9 mouse cellular contexts compared by ENCODE assay signal in the genomic region with DNA sequence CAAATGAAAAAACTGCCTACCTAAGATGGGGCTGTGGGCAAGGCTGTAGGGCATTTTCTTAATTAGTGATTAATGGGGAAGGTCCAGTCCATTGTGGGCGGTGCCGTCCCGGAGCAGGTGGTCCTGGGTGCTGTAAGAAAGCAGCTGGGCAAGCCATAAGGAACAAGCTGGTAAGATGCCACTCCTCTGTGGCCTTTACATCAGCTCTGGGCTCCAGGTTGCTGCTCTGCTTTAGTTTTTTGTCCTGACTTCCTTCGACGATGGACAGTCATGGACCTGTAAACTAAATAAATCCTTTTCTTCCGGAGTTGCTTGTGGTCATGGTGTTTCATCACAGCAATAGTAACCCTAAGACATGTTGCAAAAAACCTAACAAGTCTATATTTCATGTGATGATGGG. TPM values are rescaled to one million over a fixed set of nuclear protein-coding genes. Genes with fewer than 3 reads are reported as not detected.
DNase-seq lines count a peak whose midpoint lies in the region; ATAC-seq lines count a peak whose summit lies in the region.
"Had no signal": no experiment of that assay in that cellular context is flagged by ENCODE, and none has a peak within 500 bp of the region (broad histone marks: within the 10 kb centered on the region; RNA-seq: fewer than 3 reads in every experiment).

No protein-coding gene starts in this region.

- no peaks in the 10 kb centered on the region for H3K36me3 ChIP-seq in liver, embryonic 11.5 days (ENCODE audit: control insufficient read depth, insufficient read depth, low read length)
- H3K36me3 ChIP-seq in forebrain, embryonic 12.5 days (replicated peaks) = no peaks in the 10 kb centered on the region
- H3K36me3 ChIP-seq in limb, embryonic 11.5 days (ENCODE audit: control insufficient read depth, insufficient read depth, low read length) = no peaks in the 10 kb centered on the region
- no peaks in the 10 kb centered on the region for H3K36me3 ChIP-seq in splenic B cell, adult 2 months (ENCODE audit: control insufficient read depth, insufficient read depth, low read length, poor library complexity, severe bottlenecking)

- WGBS in liver, embryonic 11.5 days = 14% methylated on average over 6 of the region's 6 CpGs
- WGBS in forebrain, embryonic 12.5 days = 12% methylated on average over 6 of the region's 6 CpGs
- 12% methylated on average over 6 of the region's 6 CpGs for WGBS in limb, embryonic 11.5 days

- no peaks in the 10 kb centered on the region; the same call in 1 of the 2 replicates for H3K27me3 ChIP-seq in liver, embryonic 11.5 days (replicated peaks; ENCODE audit: control insufficient read depth, insufficient read depth, low read length)
- peaks cover 25% of the 10 kb centered on the region for H3K27me3 ChIP-seq in forebrain, embryonic 12.5 days
- no peaks in the 10 kb centered on the region for H3K27me3 ChIP-seq in limb, embryonic 11.5 days (ENCODE audit: control insufficient read depth, insufficient read depth, low read length)
- H3K27me3 ChIP-seq in splenic B cell, adult 2 months (ENCODE audit: control insufficient read depth, insufficient read depth, low read length, poor library complexity, severe bottlenecking) = no peaks in the 10 kb centered on the region

- H3K27ac ChIP-seq in liver, embryonic 11.5 days (ENCODE audit: low read depth, low read length) = no peak overlapping the region
- no peak overlapping the region for H3K27ac ChIP-seq in forebrain, embryonic 12.5 days
- no peak overlapping the region for H3K27ac ChIP-seq in limb, embryonic 11.5 days (replicated peaks; ENCODE audit: low read depth, low read length)

- peak overlapping the region; percentile 77 for H3K4me2 ChIP-seq in liver, embryonic 11.5 days
- H3K4me2 ChIP-seq in forebrain, embryonic 12.5 days = peak overlapping the region; percentile 66
- H3K4me2 ChIP-seq in limb, embryonic 11.5 days (ENCODE audit: low read depth, severe bottlenecking) = peak overlapping the region; percentile 75; the same call in 1 of the 2 replicates

- H3K4me1 ChIP-seq in liver, embryonic 11.5 days (replicated peaks; ENCODE audit: control insufficient read depth, insufficient read depth, low read length) = peaks cover 5% of the 10 kb centered on the region; the same call in 1 of the 2 replicates
- peaks cover 33% of the 10 kb centered on the region for H3K4me1 ChIP-seq in forebrain, embryonic 12.5 days
- H3K4me1 ChIP-seq in limb, embryonic 11.5 days (ENCODE audit: control insufficient read depth, insufficient read depth, low read length) = peaks cover 15% of the 10 kb centered on the region

- no peaks in the 10 kb centered on the region for H3K9me3 ChIP-seq in liver, embryonic 11.5 days (ENCODE audit: control insufficient read depth, low read length)
- H3K9me3 ChIP-seq in forebrain, embryonic 12.5 days = no peaks in the 10 kb centered on the region
- H3K9me3 ChIP-seq in limb, embryonic 11.5 days (ENCODE audit: control insufficient read depth, low read length) = no peaks in the 10 kb centered on the region

- no peak overlapping the region; the same call in 1 of the 2 replicates for H3K4me3 ChIP-seq in liver, embryonic 11.5 days (ENCODE audit: low read depth, low read length)
- H3K4me3 ChIP-seq in forebrain, embryonic 12.5 days (replicated peaks) = no peak overlapping the region
- no peak overlapping the region for H3K4me3 ChIP-seq in limb, embryonic 11.5 days (ENCODE audit: low read depth, low read length)

- no peak overlapping the region for H3K9ac ChIP-seq in liver, embryonic 11.5 days (ENCODE audit: low read depth, low read length)
- H3K9ac ChIP-seq in forebrain, embryonic 12.5 days = no peak overlapping the region
- no peak overlapping the region for H3K9ac ChIP-seq in limb, embryonic 11.5 days (ENCODE audit: low read length)

- intact Hi-C loops in left cerebral cortex, postnatal 36 days (cut with DNase I) = loop anchor here (1.0 to 5.0 kb wide), 4 partner anchors 57 to 562 kb away; a partner anchor contains a TSS

- no peak for ATAC-seq in liver, embryonic 11.5 days (replicated peaks; ENCODE audit: low FRiP score)
- peak; percentile 21; the same call in 1 of the 2 replicates for ATAC-seq in forebrain, embryonic 12.5 days (ENCODE audit: low FRiP score)
- ATAC-seq in limb, embryonic 11.5 days (ENCODE audit: insufficient number of reproducible peaks, low FRiP score, low TSS enrichment, low read depth) = no peak

- DNase-seq in liver, embryonic 11.5 days (ENCODE audit: low spot score) = no peak
- DNase-seq in liver = no peak
- DNase-seq in limb, embryonic 11.5 days (ENCODE audit: low spot score) = peak; percentile 38
- DNase-seq in splenic B cell, adult 2 months (ENCODE audit: low read depth, low spot score) = peak; percentile 21
- no peak for DNase-seq in frontal cortex, postnatal 25 days (ENCODE audit: low spot score in 2 of 2)
- DNase-seq in left cerebral cortex, adult 11 months (ENCODE audit: low spot score) = no peak
- DNase-seq in left cerebral cortex, postnatal 36 days (ENCODE audit: low spot score in 2 of 2) = no peak

RNA-seq across cellular contexts. Expression of a gene that starts 7.1 kb away (rescaled TPM):
- polyA plus RNA-seq in liver, embryonic 11.5 days (2014; fragmentation: Nextera tagmentation; extraction: Ambion mirVana) = 0.29 TPM in 1 of 2 replicates, not detected in the other
- polyA plus RNA-seq in forebrain, embryonic 12.5 days (2016; fragmentation: Nextera tagmentation; extraction: Ambion mirVana) = 0.19 and 0.32 TPM in 2 replicates
- polyA plus RNA-seq in limb, embryonic 11.5 days (2014; fragmentation: Nextera tagmentation; extraction: Ambion mirVana) = 0.41 and 0.48 TPM in 2 replicates
- total RNA-seq in left cerebral cortex, postnatal 36 days (2021) = under 1 TPM in 1 of 2 experiments, not detected in 1; 0.36 TPM
- polyA plus RNA-seq: testis, adult 2 months had no signal

RNA-seq across cellular contexts. Expression of a gene that starts 36.9 kb away (rescaled TPM):
- 16.4 and 17.8 TPM in 2 replicates for polyA plus RNA-seq in liver, embryonic 11.5 days (2014; fragmentation: Nextera tagmentation; extraction: Ambion mirVana)
- 19.2 and 19.7 TPM in 2 replicates for polyA plus RNA-seq in forebrain, embryonic 12.5 days (2016; fragmentation: Nextera tagmentation; extraction: Ambion mirVana)
- 26.7 and 27.0 TPM in 2 replicates for polyA plus RNA-seq in limb, embryonic 11.5 days (2014; fragmentation: Nextera tagmentation; extraction: Ambion mirVana)
- total RNA-seq in left cerebral cortex, postnatal 36 days (2021) = 1 to 10 TPM; 2.8 to 3.7 TPM

RNA-seq across cellular contexts. Expression of a gene that starts 37.0 kb away (rescaled TPM):
- 3.0 and 4.1 TPM in 2 replicates for polyA plus RNA-seq in liver, embryonic 11.5 days (2014; fragmentation: Nextera tagmentation; extraction: Ambion mirVana)
- polyA plus RNA-seq in forebrain, embryonic 12.5 days (2016; fragmentation: Nextera tagmentation; extraction: Ambion mirVana) = 18.7 and 20.4 TPM in 2 replicates
- polyA plus RNA-seq in limb, embryonic 11.5 days (2014; fragmentation: Nextera tagmentation; extraction: Ambion mirVana) = 9.8 and 10.6 TPM in 2 replicates
- total RNA-seq in left cerebral cortex, postnatal 36 days (2021) = 10 to 100 TPM; 16.1 to 18.6 TPM

Comparison
In these comparisons a context has a peak if more than half of its experiments do, and no peak if none do; other contexts are left out.
1. DNase-seq: peak in limb, embryonic 11.5 days (single experiment) and splenic B cell, adult 2 months (single experiment); none in liver, embryonic 11.5 days (single experiment), liver (single experiment), frontal cortex, postnatal 25 days (0 of 2), left cerebral cortex, adult 11 months (single experiment) and left cerebral cortex, postnatal 36 days (0 of 2).
2. Peak in every context shown above with its lines, with median percentiles within 50 percentile points of each other: H3K4me2 ChIP-seq.